Mouse (Mus musculus): ENCODE measurements at regions not wholly inside any gene's neighbourhood (a gene's known extent, or its start where the extent isn't known, plus 50 kb on each side); places are given as distances from the start of the nearest gene placed in this dataset.

DNA sequence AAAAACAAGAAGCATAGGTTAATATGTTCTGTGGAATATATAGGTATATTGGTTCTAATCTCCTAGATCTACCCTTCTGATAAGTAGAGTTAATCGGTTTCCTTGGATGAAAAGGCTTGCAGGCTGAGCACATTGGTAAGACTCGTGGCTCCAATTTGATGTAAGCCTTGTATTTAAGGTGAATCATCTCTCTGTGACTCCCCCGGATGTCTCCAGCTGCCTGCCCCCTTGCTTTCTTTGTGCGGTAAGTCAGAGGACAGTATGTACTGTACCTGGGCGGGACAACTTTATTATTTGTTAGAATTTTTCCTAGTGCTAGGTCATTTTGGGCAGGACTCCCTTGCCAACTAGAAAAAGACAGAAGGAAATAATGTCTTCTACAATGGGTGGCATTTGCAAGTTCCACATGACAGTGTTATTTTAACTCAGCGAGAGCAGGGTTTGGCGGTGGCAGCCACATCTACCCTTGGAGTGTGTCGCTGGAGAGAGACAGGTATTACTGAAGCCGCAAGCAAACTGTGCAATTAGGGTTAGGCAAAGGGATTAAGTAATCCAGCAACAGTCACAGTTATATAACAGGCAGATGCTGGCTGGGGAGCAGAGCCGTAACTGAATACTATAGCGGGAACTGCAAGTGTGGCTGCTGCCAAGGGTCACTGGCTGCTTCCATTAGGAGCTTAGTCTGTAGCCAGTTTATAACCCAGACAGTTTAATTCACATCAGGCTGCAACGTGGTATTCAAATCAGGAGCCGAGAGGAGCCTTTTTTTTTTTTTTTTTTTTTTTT is 172.9 kb downstream of the Moxd1 start:
- no peak for TF ChIP-seq CTCF (conservative IDR thresholded peaks at IDR 0.05; ENCODE audit: low read length)
- no peak for TF ChIP-seq POU5F1 (IDR thresholded peaks at IDR 0.05; ENCODE audit: borderline replicate concordance, low read length)

Data from E14TG2a.4 (cell line).